14 mouse cellular contexts compared by ENCODE assay signal in genomic region chr15:33992383-33992782, GRCm38 (mm10).
DNase-seq lines count a peak whose midpoint lies in the region; ATAC-seq and TF ChIP-seq lines count a peak whose summit lies in the region.
"Had no signal": no experiment of that assay in that cellular context is flagged by ENCODE, and none has a peak within 500 bp of the region (broad histone marks: within the 10 kb centered on the region; RNA-seq: fewer than 3 reads in every experiment).

No protein-coding gene starts in this region.

- no peak overlapping the region for H3K27ac ChIP-seq in intestine, postnatal 0 days (ENCODE audit: low read depth, low read length)
- H3K27ac ChIP-seq: embryonic facial prominence, embryonic 12.5 days; gastrocnemius, adult 2 months; kidney, embryonic 15.5 days; lung, embryonic 15.5 days; midbrain, embryonic 15.5 days had no signal

- no peak overlapping the region for H3K4me2 ChIP-seq in intestine, postnatal 0 days (replicated peaks; ENCODE audit: low read depth)
- H3K4me2 ChIP-seq: embryonic facial prominence, embryonic 12.5 days; kidney, embryonic 15.5 days; lung, embryonic 15.5 days; midbrain, embryonic 15.5 days had no signal

- no peak overlapping the region for H3K4me3 ChIP-seq in intestine, postnatal 0 days (ENCODE audit: low read depth, low read length)
- H3K4me3 ChIP-seq: embryonic facial prominence, embryonic 12.5 days; gastrocnemius, adult 2 months; kidney, embryonic 15.5 days; lung, embryonic 15.5 days; midbrain, embryonic 15.5 days had no signal

- no peaks in the 10 kb centered on the region for H3K4me1 ChIP-seq in intestine, postnatal 0 days (replicated peaks; ENCODE audit: control insufficient read depth, insufficient read depth, low read length)
- H3K4me1 ChIP-seq: embryonic facial prominence, embryonic 12.5 days; kidney, embryonic 15.5 days; lung, embryonic 15.5 days; midbrain, embryonic 15.5 days had no signal

- H3K27me3 ChIP-seq in intestine, postnatal 0 days (replicated peaks; ENCODE audit: control insufficient read depth, insufficient read depth, low read length) = no peaks in the 10 kb centered on the region
- H3K27me3 ChIP-seq: embryonic facial prominence, embryonic 12.5 days; kidney, embryonic 15.5 days; lung, embryonic 15.5 days; midbrain, embryonic 15.5 days had no signal

- peak; percentile 9 to 16 for DNase-seq in left cerebral cortex, adult 9 months (ENCODE audit: low spot score in 2 of 2)
- no peak for DNase-seq in left cerebral cortex, postnatal 4 days
- DNase-seq in cerebellum, adult 11-12 months = peak; percentile 36
- peak; percentile 70 to 74 for DNase-seq in cerebellum, postnatal 10 days
- peak; percentile 7 for DNase-seq in lung, postnatal 36 days
- no peak for DNase-seq in ovary, postnatal 14 days (ENCODE audit: low spot score)
- DNase-seq: adrenal gland, postnatal 14 days; gastrocnemius, adult 2 months; thymus, adult 18-20 months had no signal

- WGBS in intestine, postnatal 0 days = 78% methylated on average over 4 of the region's 4 CpGs

- no peak for ATAC-seq in intestine, postnatal 0 days
- ATAC-seq: midbrain, embryonic 15.5 days had no signal

- TF ChIP-seq CTCF in intestine, postnatal 0 days (IDR thresholded peaks at IDR 0.05; ENCODE audit: low read depth) = no peak

- intact Hi-C loops in left cerebral cortex, postnatal 4 days (cut with DNase I) = no loop called here

- no peak overlapping the region for H3K9ac ChIP-seq in intestine, postnatal 0 days (ENCODE audit: low read depth, low read length)
- H3K9ac ChIP-seq: embryonic facial prominence, embryonic 12.5 days; kidney, embryonic 15.5 days; lung, embryonic 15.5 days; midbrain, embryonic 15.5 days had no signal

- no peaks in the 10 kb centered on the region for H3K36me3 ChIP-seq in intestine, postnatal 0 days (ENCODE audit: control insufficient read depth, insufficient read depth)
- H3K36me3 ChIP-seq: embryonic facial prominence, embryonic 12.5 days; kidney, embryonic 15.5 days; lung, embryonic 15.5 days; midbrain, embryonic 15.5 days had no signal

- H3K9me3 ChIP-seq in intestine, postnatal 0 days (ENCODE audit: control insufficient read depth) = no peaks in the 10 kb centered on the region
- H3K9me3 ChIP-seq: embryonic facial prominence, embryonic 12.5 days; kidney, embryonic 15.5 days; lung, embryonic 15.5 days; midbrain, embryonic 15.5 days had no signal

Comparison
In these comparisons a context has a peak if more than half of its experiments do, and no peak if none do; other contexts are left out.
1. DNase-seq: peak in left cerebral cortex, adult 9 months (2 of 2), cerebellum, adult 11-12 months (single experiment), cerebellum, postnatal 10 days (2 of 2) and lung, postnatal 36 days (single experiment); none in left cerebral cortex, postnatal 4 days (single experiment) and ovary, postnatal 14 days (single experiment).